Mouse (Mus musculus) cerebellum, adult 8-10 months (tissue): ENCODE results near the gene Foxp4.

ENCODE experiments used
- DNase-seq: peaks from one replicate; pipeline ENCODE4 v3.0.0; 2022

Foxp4 gene

DNA sequence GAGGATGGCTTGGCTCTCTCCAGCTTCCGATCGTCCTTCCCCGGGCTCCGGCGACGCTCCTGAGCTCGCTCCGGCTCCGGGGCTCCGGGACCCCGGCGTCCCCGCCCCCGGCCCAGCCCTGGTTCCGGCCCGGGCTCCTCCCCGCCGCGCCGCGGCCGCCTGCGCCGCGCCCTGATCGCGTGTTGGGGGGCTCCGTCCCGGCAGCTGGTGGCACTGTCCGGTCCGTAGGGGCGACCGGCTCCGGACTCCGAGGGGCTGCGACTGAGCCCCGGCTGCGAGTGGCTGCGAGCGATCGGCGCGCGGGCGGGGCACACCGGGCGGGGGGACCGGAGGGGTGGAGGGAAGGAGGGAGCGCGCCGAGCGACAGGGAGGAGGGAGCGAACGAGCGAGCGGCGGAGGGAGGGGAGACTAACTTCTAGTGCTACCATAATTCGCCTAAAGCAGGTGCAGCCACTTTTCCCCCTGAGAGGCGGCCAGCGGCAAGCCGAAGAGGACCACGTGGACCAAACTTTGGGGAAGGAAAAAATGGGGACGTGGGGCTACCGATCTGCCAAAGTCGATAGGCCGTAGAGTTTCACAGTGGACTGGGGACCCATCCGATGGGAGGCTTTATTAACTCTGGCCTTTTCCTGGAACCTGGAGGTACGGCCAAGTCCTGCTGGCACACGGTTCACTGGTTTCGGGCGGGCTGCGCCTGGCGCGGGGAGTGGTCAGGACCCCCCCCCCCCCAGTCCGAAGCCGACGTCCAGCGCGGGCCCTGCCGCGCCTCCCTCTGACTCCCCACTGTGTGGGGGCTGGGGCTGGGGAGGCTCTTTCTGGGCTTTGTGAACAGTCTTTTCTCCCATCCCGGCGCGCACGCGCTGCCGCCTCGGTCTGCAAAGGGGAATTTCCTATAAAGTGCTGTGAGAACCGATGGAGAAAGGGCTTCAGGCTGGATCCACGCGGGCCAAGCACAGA lies at the start of gene Foxp4:
TSS of gene Foxp4 (minus strand) at position 263 of the 957 bp plus-strand sequence.
- peak; percentile 42 for DNase-seq

GRCm38 (mm10) chr17:47973563-47974472 lies 49.4 kb upstream of the Foxp4 start:
- DNase-seq, result no peak

DNA sequence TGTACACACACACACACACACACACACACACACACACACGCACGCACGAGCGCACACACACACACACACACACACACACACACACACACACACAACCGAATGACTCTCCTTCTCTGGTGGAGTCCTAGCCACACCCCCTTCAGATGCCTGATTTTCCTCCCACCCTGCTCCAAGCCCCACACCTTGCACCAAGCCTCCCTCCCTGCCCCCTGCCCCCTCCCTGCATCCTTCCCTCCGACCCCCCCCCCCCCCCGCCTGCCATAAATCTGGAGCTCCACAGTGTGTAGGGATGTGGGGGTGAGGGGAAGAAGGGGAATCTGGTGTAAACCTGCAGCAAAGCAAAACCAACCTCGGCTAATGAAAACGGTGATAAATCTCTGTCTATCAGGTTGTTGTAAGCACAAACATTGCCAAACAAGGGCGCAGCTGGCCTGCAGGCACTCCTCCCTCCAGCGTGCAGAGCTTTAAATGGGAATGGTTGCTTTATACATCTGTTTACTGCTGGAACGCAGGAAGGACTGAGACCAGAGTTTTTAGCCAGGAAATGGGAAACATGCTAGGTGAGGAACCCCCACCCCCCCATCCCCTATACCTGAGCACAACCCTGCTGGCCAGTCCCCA lies 41.5 kb upstream of the Foxp4 start:
- DNase-seq, result no peak

DNA sequence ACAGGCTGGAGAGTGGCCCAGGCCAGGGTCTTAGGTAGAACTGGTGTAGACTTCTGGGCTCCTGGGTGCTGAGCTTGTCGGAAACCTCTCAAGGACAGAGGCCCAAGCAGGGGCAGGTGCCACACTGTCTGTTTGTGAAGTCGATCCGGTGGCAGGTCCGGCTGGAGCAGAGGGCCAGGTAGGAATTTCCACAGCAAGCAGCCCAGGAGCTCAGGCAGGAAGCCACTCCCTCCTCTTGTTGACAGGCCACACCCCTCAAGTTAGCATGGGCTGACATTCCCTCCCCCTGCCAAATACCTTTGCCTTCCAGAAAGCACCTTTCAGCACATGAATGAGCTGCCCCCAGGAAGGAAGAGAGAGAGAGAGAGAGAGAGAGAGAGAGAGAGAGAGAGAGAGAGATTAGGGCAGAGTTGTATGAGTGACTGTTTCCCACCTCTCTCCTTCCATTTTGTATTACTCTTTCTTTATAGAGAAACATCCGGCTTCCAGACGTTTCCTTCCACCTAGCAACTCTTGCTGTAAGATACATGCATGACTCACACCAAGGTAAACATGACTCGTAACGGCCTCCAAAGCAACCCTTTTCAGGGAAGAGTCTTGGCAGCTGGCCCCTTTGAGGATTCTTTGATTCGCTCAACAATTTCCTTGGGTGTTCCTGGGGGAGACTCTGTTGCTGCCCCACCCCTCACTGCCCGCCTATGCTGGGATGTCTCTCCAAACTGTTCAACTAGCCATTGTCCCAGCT lies 33.8 kb upstream of the Foxp4 start:
- DNase-seq, result no peak

- no peak for DNase-seq
Observed at GRCm38 (mm10) chr17:47956486-47956885, 32.0 kb upstream of the Foxp4 start.

- DNase-seq, result no peak
Observed at GRCm38 (mm10) chr17:47955054-47955741, 30.8 kb upstream of the Foxp4 start.

- no peak for DNase-seq
Observed at GRCm38 (mm10) chr17:47953231-47953630, 28.8 kb upstream of the Foxp4 start.

GRCm38 (mm10) chr17:47952368-47953081 lies 28.1 kb upstream of the Foxp4 start:
- DNase-seq, result no peak

- no peak for DNase-seq
Observed at GRCm38 (mm10) chr17:47951452-47951851, 27.0 kb upstream of the Foxp4 start.

GRCm38 (mm10) chr17:47950831-47951230 lies 26.4 kb upstream of the Foxp4 start:
- DNase-seq, result no peak

DNA sequence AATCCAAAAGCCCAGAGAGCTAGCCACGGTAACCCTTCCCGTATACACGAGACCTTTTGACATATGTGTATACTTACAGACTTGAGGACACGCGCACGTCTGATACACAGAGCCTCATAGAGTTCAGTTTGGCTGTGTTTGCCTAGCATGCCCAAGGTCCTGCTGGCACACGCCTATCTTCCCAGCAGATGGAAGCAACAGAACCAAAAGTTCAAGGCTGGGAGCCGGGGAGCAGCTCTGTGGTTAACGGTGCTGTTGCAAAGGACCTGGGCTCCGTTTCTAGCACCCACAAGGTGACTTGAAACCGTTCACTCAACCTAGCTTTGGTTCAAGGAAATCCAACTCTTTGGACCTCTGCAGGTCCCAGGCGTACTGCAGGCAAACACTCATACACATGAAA lies 25.0 kb upstream of the Foxp4 start:
- no peak for DNase-seq

DNA sequence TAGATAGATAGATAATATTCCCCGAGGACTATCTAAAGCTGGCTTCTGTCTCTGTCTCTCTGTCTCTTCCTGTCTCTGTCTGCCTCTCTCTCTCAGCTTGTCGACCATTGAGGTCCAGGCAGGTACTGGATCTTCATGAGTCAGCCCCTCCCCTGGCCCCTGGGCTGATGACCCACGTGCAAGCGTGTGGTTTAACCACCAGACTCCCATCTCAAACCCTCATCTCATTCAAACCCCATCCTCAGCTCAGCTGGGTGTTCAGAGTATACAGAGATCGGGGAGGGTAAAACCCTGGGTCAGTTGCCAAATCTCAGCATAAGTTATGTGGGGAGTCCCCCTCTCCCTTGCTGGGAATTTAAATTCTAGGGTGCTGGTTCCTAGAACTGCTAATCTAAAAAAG lies 24.3 kb upstream of the Foxp4 start:
- DNase-seq, result no peak

DNA sequence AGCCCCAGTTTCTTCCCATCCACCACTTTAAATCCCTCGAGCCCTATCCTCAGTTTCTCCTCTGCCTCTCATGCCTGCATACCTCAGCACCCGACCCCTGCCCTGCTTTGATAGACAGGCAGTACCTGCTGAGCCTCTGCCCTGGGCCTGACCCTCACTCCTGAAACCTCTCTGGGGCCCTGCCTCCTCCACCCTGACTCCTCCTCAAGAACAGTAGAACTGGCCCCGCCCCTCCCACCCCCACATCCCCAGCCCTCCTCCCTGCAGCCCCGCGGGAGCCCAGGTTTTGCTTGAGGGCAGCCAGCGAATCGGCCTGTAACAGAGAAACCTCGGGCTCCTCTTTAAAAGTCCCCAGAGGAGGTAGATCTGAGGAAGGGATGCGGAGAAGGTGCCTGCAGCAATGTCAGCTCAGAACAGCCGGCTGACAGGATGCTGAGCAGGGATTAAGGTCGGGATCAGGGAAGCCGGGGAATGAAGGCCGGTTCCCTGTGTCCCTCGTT lies 22.5 kb upstream of the Foxp4 start:
- no peak for DNase-seq

DNA sequence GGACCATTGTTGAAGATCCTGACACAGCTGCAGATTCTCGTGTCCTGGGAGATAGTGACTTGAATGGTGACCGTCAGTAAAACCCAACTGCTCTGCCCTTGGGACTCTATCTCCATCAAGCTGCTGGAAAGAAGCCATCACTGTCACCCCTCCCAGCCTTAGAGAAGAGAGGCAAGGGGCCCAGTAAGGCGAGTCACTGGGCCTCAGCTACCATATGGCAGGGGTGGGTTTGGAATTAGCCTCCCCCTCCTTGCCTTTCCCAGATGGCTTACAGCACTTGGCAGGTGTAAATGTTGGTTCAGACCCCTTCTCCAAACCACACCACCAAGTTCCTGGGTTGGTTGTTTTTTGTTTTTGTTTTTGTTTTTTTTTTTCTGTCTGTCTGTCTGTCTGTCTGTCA lies 21.7 kb upstream of the Foxp4 start:
- no peak for DNase-seq

- no peak for DNase-seq
Observed at GRCm38 (mm10) chr17:47943103-47943870, 18.8 kb upstream of the Foxp4 start.

- no peak for DNase-seq
Observed at GRCm38 (mm10) chr17:47942008-47942407, 17.6 kb upstream of the Foxp4 start.

DNA sequence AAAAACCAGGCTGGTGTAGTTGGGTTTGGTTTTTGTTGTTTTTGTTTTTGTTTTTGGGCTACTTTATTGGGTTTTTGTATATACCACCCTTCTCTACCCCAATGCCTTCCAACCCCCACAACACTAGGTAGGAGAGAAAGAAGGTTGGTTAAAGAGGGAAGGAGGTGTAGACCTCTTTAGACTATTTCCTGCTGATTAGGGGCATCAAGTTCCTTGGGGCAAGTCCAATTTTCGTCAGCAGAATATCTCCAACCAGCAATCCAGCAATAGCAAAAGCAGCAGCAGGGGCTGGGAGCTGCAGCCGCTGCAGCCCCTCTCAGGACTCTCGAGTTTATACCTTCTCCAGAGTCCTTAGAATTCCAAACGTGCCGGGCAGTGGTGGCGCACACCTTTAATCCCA lies 14.4 kb upstream of the Foxp4 start:
- no peak for DNase-seq

DNA sequence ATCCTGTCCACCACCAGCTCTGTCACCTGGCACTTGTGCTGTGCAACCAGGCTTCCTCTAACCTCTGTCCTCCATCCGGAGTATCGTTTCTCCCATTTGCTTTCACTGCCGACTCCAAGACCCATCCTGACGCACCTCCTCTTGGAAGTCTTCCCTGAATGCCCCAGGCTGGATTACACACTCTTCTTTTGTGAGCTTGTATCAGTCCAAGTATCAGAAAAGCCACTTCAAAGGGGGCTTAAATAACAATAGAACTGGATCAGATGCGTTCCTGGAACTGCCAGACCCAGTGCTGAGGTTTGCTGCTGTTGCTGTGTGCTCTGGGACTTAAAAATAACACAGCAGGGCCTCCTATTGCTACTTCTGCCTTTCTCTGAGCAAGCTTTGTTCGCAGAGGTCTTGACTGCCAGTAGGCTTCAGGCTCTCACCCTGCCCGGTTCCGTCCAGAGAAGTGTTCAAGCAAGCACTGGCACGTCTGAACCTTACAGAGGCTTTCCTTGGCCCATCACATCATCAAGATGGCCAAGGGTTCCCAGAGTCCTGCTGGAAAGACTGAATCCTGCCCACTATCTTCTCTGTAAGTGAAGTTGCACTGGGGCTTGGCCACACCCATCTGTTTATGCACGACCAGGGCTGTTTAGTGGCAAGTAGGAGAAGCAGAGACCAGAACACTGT lies 13.6 kb upstream of the Foxp4 start:
- DNase-seq, result no peak

GRCm38 (mm10) chr17:47936591-47936990 lies 12.1 kb upstream of the Foxp4 start:
- DNase-seq, result no peak

DNA sequence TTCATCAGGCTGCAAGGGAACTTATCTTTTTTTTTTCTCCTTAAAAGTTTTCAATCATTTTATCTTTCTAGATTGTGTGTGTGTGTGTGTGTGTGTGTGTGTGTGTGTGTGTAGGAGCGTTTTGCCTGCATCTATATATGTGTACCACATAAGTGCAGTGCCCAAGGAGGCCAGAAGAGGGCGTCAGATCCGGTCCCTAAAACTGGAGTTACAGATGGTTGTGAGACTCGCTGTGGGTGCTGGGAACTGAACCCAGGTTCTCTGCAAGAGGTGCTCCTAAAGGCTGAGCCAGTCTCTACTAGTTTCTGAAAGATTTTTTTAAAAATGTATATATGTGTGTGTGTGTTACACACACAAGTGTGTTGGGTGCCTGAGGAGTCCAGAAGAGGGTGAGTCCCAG lies 5.0 kb upstream of the Foxp4 start:
- DNase-seq, result no peak
